Mouse (Mus musculus) liver, postnatal 0 days (tissue): ENCODE results near the gene Odf3l2. TPM values are rescaled to one million over a fixed set of nuclear protein-coding genes. Genes with fewer than 3 reads are reported as not detected.

ENCODE experiments used
- ATAC-seq: fragments of 200-750 bp; cut with Nextera tagmentation; 2 replicates; pipeline ENCODE4 v1.8.0; 2017; ENCODE audit warnings: mild to moderate bottlenecking, moderate library complexity
- DNase-seq: peaks from one replicate; pipeline ENCODE4 v3.0.0-alpha.2; 2016
- H3K27ac ChIP-seq: fragments of 300-500 bp; sonication (generic); 2 replicates; pipeline ENCODE4 v1.5.1; 2014; ENCODE audit warnings: antibody characterized with exemption, moderate library complexity, mild to moderate bottlenecking, low read depth
- H3K27me3 ChIP-seq: fragments of 300-500 bp; sonication (generic); 2 replicates; pipeline ENCODE4 v1.6.1; 2014; ENCODE audit warnings: low read length, control low read depth, mixed read lengths; ENCODE audit not compliant: insufficient read depth
- H3K36me3 ChIP-seq: fragments of 300-500 bp; sonication (generic); replicated peaks from 2 replicates; pipeline ENCODE4 v1.6.1; 2014; ENCODE audit warnings: mild to moderate bottlenecking, control low read depth, low read length, moderate library complexity, mixed read lengths; ENCODE audit not compliant: insufficient read depth
- H3K4me1 ChIP-seq: fragments of 300-500 bp; sonication (generic); 2 replicates; pipeline ENCODE4 v1.6.1; 2014; ENCODE audit warnings: antibody characterized with exemption, mild to moderate bottlenecking, control low read depth; ENCODE audit not compliant: insufficient read depth
- H3K4me2 ChIP-seq: fragments of 300-500 bp; sonication (generic); 2 replicates; pipeline ENCODE4 v1.6.1; 2014; ENCODE audit warnings: low read depth, mild to moderate bottlenecking, low read length, moderate library complexity, mixed read lengths
- H3K4me3 ChIP-seq: fragments of 300-500 bp; sonication (generic); 2 replicates; pipeline ENCODE4 v1.5.1; 2014; ENCODE audit warnings: low read depth, low read length
- H3K9ac ChIP-seq: fragments of 300-500 bp; sonication (generic); replicated peaks from 2 replicates; pipeline ENCODE4 v1.6.1; 2014; ENCODE audit warnings: mild to moderate bottlenecking, moderate library complexity
- H3K9me3 ChIP-seq: fragments of 300-500 bp; sonication (generic); 2 replicates; pipeline ENCODE4 v1.6.1; 2016; ENCODE audit warnings: mild to moderate bottlenecking, control low read depth, low read length, mixed read lengths
- CTCF ChIP-seq: sonication (generic); IDR thresholded peaks from 2 replicates; pipeline ENCODE4 v1.5.1; 2016; ENCODE audit warnings: antibody characterized with exemption, low read depth
- EP300 ChIP-seq: IDR thresholded peaks from 2 replicates; pipeline ENCODE4 v1.6.1; 2016; ENCODE audit warnings: antibody characterized with exemption, low read depth, mild to moderate bottlenecking
- WGBS: fragments of 180-500 bp; shearing (Covaris S2); extraction: QIAGEN DNeasy Blood & Tissue Kit; methylation state at CpG from one replicate; pipeline ENCODE4 v1.1.7; 2014; ENCODE audit not compliant: insufficient replicate concordance; 5-methylcytosine and 5-hydroxymethylcytosine counted together
- polyA plus RNA-seq: library from polyadenylated mRNA; unstranded; fragments of >200 nt; fragmentation: Nextera tagmentation; extraction: Ambion mirVana; gene quantifications from 2 replicates; pipeline ENCODE4 v1.2.1, GENCODE M21; 2015

Odf3l2 gene
- polyA plus RNA-seq, 1 experiment from 2014 or later = not detected

DNA sequence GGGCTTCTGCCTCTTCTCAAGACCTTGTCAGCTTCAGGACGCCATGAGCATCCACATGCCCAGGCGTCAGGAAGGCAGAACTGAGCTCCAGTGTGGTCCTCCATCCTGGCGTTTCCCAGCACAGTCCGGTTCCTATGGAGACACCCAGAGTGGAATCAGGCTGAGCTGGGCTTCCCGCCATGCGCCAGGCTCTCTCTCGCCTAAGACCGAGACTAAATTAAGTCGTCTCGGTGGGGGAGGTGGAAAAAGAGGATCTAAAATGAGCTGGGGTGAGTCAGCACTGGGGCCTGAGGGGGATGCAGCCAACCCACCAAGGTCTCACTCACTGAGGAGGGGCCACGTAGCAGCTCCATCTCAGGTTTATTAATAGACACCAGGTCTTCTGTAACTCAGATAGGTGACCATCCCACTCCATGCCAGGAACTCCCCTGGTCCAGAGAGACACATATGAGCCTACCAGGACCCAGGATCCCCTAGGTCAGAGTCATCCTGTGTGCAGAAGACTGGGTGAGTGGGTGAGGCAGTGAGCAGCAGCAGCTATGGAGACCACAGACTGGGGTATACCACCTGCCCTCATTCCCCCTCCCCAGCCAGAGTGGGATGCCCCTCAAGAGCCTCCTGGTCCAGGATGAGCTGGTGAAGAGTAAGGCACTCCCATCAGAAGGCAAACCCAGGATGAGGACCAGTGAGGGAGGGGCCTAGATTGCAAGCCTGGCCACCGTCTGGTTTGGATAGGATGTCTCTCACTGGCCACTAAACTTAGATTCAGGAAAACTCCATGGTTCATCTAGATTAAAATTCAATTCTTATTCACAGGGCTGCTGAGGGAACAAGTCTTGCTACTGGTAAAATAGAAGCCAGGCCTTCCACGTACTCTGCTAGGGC is 48.2 kb downstream of the Odf3l2 start:
- whole genome bisulfite sequencing = 35% methylated on average over 13 of the region's 13 CpGs
- no peak for ATAC-seq
- Histone ChIP-seq H3K4me3 (no peak overlapping the region), H3K9me3 (no peaks in the 10 kb centered on the region), H3K4me2 (no peak overlapping the region), H3K36me3 (no peaks in the 10 kb centered on the region), H3K27me3 (no peaks in the 10 kb centered on the region), H3K27ac (no peak overlapping the region), H3K4me1 (no peaks in the 10 kb centered on the region), H3K9ac (no peak overlapping the region)
- no peak for DNase-seq
- no peak for TF ChIP-seq EP300
- no peak for TF ChIP-seq CTCF

DNA sequence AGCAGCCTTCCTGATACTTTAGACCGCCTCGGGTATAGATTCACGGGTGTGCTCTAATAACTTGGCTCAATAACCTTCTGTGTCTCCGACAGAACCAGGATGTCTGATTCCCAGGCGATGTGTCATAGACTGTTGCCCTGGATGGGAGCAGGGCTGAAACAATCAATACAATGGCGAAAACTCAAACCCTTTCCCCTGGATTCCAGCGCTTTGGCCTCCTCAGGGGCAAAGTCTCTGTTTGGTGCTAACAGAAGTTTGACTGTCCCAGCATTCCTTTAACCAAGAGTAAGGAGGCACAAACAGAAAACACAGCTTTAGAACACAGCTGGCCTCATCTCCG is 50.0 kb downstream of the Odf3l2 start:
- no peak for TF ChIP-seq CTCF
- no peak for TF ChIP-seq EP300
- no peaks in the 10 kb centered on the region for H3K36me3 ChIP-seq
- WGBS = 47% methylated on average over 8 of the region's 8 CpGs
- ATAC-seq = peak; percentile 85
- no peak overlapping the region for H3K4me3 ChIP-seq
- no peaks in the 10 kb centered on the region for H3K27me3 ChIP-seq
- DNase-seq = peak; percentile 27
- no peaks in the 10 kb centered on the region for H3K9me3 ChIP-seq
- no peaks in the 10 kb centered on the region for H3K4me1 ChIP-seq
- H3K27ac ChIP-seq = no peak overlapping the region
- H3K9ac ChIP-seq = no peak overlapping the region
- no peak overlapping the region for H3K4me2 ChIP-seq

DNA sequence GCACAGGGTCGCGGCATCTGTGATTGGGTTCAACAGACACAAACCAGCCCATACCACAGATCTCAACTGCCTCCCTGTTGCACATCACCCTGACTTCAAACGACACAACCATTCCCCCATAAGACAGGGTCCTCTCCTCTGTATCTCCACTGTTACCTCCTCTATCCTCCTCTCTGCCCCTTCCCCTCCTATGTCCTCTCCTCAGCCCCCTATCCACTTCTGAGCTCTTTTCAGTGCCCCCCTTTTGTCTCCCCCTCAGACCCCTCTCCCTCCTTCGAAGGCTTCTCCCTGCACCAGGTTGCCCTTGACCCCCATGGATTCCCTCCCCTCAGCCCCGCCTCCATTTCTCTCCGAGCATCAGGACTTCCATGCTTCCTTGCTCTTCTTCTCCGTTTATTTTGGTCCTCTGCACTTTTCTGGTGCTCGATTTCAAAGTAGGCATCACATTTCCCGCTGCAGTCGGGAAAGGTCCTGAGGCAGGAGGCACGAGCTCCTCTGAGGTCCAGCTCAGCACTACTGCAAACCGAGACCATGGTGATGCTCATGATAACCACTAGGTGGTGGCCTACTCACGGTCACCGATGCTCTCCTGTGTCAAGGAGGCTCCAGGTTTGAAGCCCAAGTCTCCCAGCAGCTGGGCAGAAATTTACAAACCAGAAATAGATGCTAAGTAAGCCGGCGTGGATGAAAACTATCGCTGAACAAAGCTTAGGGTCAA is 50.5 kb downstream of the Odf3l2 start:
- Histone ChIP-seq H3K27ac (no peak overlapping the region), H3K27me3 (no peaks in the 10 kb centered on the region), H3K4me2 (no peak overlapping the region), H3K4me3 (no peak overlapping the region), H3K9ac (no peak overlapping the region), H3K9me3 (no peaks in the 10 kb centered on the region), H3K36me3 (no peaks in the 10 kb centered on the region), H3K4me1 (no peaks in the 10 kb centered on the region)
- WGBS = 19% methylated on average over 17 of the region's 17 CpGs
- TF ChIP-seq EP300 = no peak
- peak; percentile 87 for TF ChIP-seq CTCF
- peak; percentile 43 for DNase-seq
- ATAC-seq = peak; percentile 81

GRCm38 (mm10) chr10:79594111-79594510 is 51.4 kb downstream of the Odf3l2 start:
- no peaks in the 10 kb centered on the region for H3K4me1 ChIP-seq
- H3K27me3 ChIP-seq = no peaks in the 10 kb centered on the region
- H3K4me2 ChIP-seq = no peak overlapping the region
- TF ChIP-seq EP300 = no peak
- TF ChIP-seq CTCF = no peak
- no peaks in the 10 kb centered on the region for H3K9me3 ChIP-seq
- no peak overlapping the region for H3K9ac ChIP-seq
- DNase-seq = no peak
- WGBS = 33% methylated on average over 6 of the region's 6 CpGs
- ATAC-seq = no peak
- H3K4me3 ChIP-seq = no peak overlapping the region
- H3K27ac ChIP-seq = no peak overlapping the region
- no peaks in the 10 kb centered on the region for H3K36me3 ChIP-seq

GRCm38 (mm10) chr10:79590702-79591101 is 54.8 kb downstream of the Odf3l2 start:
- no peak overlapping the region for H3K27ac ChIP-seq
- no peaks in the 10 kb centered on the region for H3K9me3 ChIP-seq
- H3K36me3 ChIP-seq = no peaks in the 10 kb centered on the region
- H3K27me3 ChIP-seq = no peaks in the 10 kb centered on the region
- H3K4me1 ChIP-seq = no peaks in the 10 kb centered on the region
- no peak for DNase-seq
- ATAC-seq = no peak
- no peak overlapping the region for H3K4me3 ChIP-seq
- TF ChIP-seq EP300 (no peak), CTCF (no peak)
- H3K4me2 ChIP-seq = no peak overlapping the region
- WGBS = 83% methylated on average over 1 of the region's 1 CpGs
- no peak overlapping the region for H3K9ac ChIP-seq

Other genes with a start within 250 kb of the Odf3l2 start
- gene Vmn2r83, start 177.0 kb downstream of the Odf3l2 start, polyA plus RNA-seq = not detected in 2 replicates
- 32.7 and 38.8 TPM in 2 replicates for gene Plpp2, start 111.9 kb downstream of the Odf3l2 start, polyA plus RNA-seq
- 8.6 and 9.0 TPM in 2 replicates for gene Mier2, start 90.5 kb downstream of the Odf3l2 start, polyA plus RNA-seq
- not detected in 2 replicates for gene Theg, start 58.4 kb downstream of the Odf3l2 start, polyA plus RNA-seq
- not detected in 2 replicates for gene C2cd4c, start 31.7 kb downstream of the Odf3l2 start, polyA plus RNA-seq
- 0.05 and 0.07 TPM in 2 replicates for gene Shc2, start 7.8 kb downstream of the Odf3l2 start, polyA plus RNA-seq
- 0.12 and 0.19 TPM in 2 replicates for gene Madcam1, start 18.8 kb upstream of the Odf3l2 start, polyA plus RNA-seq
- 24.9 and 25.8 TPM in 2 replicates for gene Tpgs1, start 23.6 kb upstream of the Odf3l2 start, polyA plus RNA-seq
- gene Cdc34, start 36.5 kb upstream of the Odf3l2 start, polyA plus RNA-seq = 77.6 and 80.1 TPM in 2 replicates
- gene Gzmm, start 43.3 kb upstream of the Odf3l2 start, polyA plus RNA-seq = 0.09 and 0.13 TPM in 2 replicates
- 979 and 1,075 TPM in 2 replicates for gene Bsg, start 58.8 kb upstream of the Odf3l2 start, polyA plus RNA-seq
- gene Hcn2, start 70.9 kb upstream of the Odf3l2 start, polyA plus RNA-seq = 0.04 and 0.06 TPM in 2 replicates
- gene Polrmt, start 100.8 kb upstream of the Odf3l2 start, polyA plus RNA-seq = 9.9 and 12.6 TPM in 2 replicates
- not detected in 2 replicates for gene Fgf22, start 109.3 kb upstream of the Odf3l2 start, polyA plus RNA-seq
- gene Rnf126, start 121.2 kb upstream of the Odf3l2 start, polyA plus RNA-seq = 28.2 and 34.1 TPM in 2 replicates
- 0.36 and 0.63 TPM in 2 replicates for gene Fstl3, start 131.5 kb upstream of the Odf3l2 start, polyA plus RNA-seq
- 5.0 and 7.2 TPM in 2 replicates for gene Prss57, start 145.2 kb upstream of the Odf3l2 start, polyA plus RNA-seq
- gene Palm, start 147.8 kb upstream of the Odf3l2 start, polyA plus RNA-seq = 7.9 and 9.2 TPM in 2 replicates
- gene Misp, start 175.3 kb upstream of the Odf3l2 start, polyA plus RNA-seq = 1.00 and 1.3 TPM in 2 replicates
- 55.4 and 59.1 TPM in 2 replicates for gene Ptbp1, start 208.7 kb upstream of the Odf3l2 start, polyA plus RNA-seq
- 123 and 127 TPM in 2 replicates for gene Prtn3, start 228.7 kb upstream of the Odf3l2 start, polyA plus RNA-seq
- 2.9 and 4.9 TPM in 2 replicates for gene Plppr3, start 228.9 kb upstream of the Odf3l2 start, polyA plus RNA-seq
- gene Elane, start 240.5 kb upstream of the Odf3l2 start, polyA plus RNA-seq = 180 and 207 TPM in 2 replicates
- gene Cfd, start 245.1 kb upstream of the Odf3l2 start, polyA plus RNA-seq = not detected in 2 replicates